ENCODE assay signal across 9 mouse cellular contexts in the genomic region with DNA sequence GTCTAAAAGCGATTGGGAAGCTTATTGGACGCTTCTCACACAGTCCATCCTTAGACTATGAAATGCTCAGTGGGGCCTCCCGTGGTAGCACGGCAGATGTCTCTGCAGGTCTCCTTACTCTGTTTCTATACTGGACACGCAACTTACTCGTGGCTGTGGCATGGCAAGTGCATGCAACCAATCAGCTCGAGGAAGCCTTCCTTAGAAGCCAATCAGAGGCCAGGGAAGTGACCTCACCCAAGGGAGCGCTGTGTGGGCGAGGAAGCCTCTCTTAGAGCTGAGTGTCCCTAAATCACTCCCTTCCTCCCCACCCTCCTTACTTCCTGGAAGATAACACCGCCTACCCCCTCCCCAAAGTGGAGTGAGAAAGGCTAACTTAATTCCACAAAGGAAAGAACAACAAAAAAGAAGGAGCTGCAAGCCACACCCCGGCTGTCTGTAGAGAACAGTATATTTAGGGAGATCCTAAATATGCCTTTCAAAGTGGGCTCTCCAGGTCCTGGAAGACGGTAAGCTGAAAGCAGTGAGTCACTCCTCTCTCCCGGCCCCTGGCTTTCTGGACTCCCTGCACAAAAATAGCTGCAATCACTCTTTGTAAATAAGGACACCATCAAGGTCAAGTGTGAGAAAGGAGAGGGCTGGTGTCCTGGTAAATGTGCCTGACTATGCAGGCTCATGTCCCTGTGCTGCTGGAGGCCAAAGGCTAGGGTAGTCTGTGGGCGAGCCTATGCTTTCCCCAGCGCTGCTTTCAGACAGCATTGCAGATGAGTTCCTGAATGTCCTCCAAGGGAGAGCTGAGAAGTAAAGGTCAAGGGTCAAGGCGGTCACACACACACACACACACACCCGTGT. TPM values are rescaled to one million over a fixed set of nuclear protein-coding genes. Genes with fewer than 3 reads are reported as not detected.
DNase-seq lines count a peak whose midpoint lies in the region; ATAC-seq and TF ChIP-seq lines count a peak whose summit lies in the region.
"Had no signal": no experiment of that assay in that cellular context is flagged by ENCODE, and none has a peak within 500 bp of the region (broad histone marks: within the 10 kb centered on the region; RNA-seq: fewer than 3 reads in every experiment).

A gene (plus strand): TSS at position 295 of the 852 bp plus-strand sequence.

- DNase-seq in CD4-positive, CD25-positive, alpha-beta regulatory T cell, adult 2 months (ENCODE audit: low read depth, low spot score) = peak; percentile 93
- DNase-seq in brain, embryonic 14.5 days (ENCODE audit: low read depth) = peak; percentile 92
- peak; percentile 99 for DNase-seq in kidney, postnatal 0 days (ENCODE audit: low spot score)
- DNase-seq in naive thymus-derived CD4-positive, alpha-beta T cell, adult 2 months (ENCODE audit: low read depth) = peak; percentile 90

- ATAC-seq in heart, embryonic 12.5 days (ENCODE audit: insufficient number of reproducible peaks, low FRiP score) = peak; percentile 92
- peak; percentile 92 for ATAC-seq in kidney, postnatal 0 days (replicated peaks; ENCODE audit: low FRiP score, low read depth)
- peak; percentile 88 for ATAC-seq in liver, embryonic 12.5 days
- ATAC-seq in stomach, embryonic 15.5 days (ENCODE audit: insufficient read depth, low FRiP score, low read depth) = peak; percentile 88

- H3K4me1 ChIP-seq in erythroblast, embryonic 14.5 days (ENCODE audit: control insufficient read depth) = peaks cover 41% of the 10 kb centered on the region
- H3K4me1 ChIP-seq in heart, embryonic 12.5 days (replicated peaks) = peaks cover 67% of the 10 kb centered on the region
- H3K4me1 ChIP-seq in kidney, postnatal 0 days (replicated peaks; ENCODE audit: insufficient read depth, low read length) = peaks cover 17% of the 10 kb centered on the region; the same call in 1 of the 2 replicates
- peaks cover 66% of the 10 kb centered on the region for H3K4me1 ChIP-seq in liver, embryonic 12.5 days
- peaks cover 27% of the 10 kb centered on the region for H3K4me1 ChIP-seq in stomach, embryonic 15.5 days

- H3K27ac ChIP-seq in heart, embryonic 12.5 days (ENCODE audit: poor library complexity, severe bottlenecking) = peak within 1 kb of the TSS; percentile 98
- peak within 1 kb of the TSS; percentile 90 for H3K27ac ChIP-seq in kidney, postnatal 0 days
- H3K27ac ChIP-seq in liver, embryonic 12.5 days = peak within 1 kb of the TSS; percentile 74
- peak within 1 kb of the TSS; percentile 93 for H3K27ac ChIP-seq in stomach, embryonic 15.5 days

- peak within 1 kb of the TSS; percentile 57 for H3K9ac ChIP-seq in heart, embryonic 12.5 days
- H3K9ac ChIP-seq in kidney, postnatal 0 days (ENCODE audit: low read depth, low read length) = 0 out of 2 replicates have a peak within 1 kb of the TSS, but pooled peaks have one; percentile 42
- peak within 1 kb of the TSS; percentile 32 for H3K9ac ChIP-seq in liver, embryonic 12.5 days
- no peak within 1 kb of the TSS; the same call in 1 of the 2 replicates for H3K9ac ChIP-seq in stomach, embryonic 15.5 days

- H3K27me3 ChIP-seq in erythroblast, embryonic 14.5 days (ENCODE audit: control insufficient read depth) = peaks cover 3% of the 10 kb centered on the region; the same call in 1 of the 2 replicates
- no peaks in the 10 kb centered on the region for H3K27me3 ChIP-seq in heart, embryonic 12.5 days (replicated peaks)
- no peaks in the 10 kb centered on the region for H3K27me3 ChIP-seq in kidney, postnatal 0 days (ENCODE audit: insufficient read depth, low read length)
- no peaks in the 10 kb centered on the region for H3K27me3 ChIP-seq in liver, embryonic 12.5 days (replicated peaks)
- H3K27me3 ChIP-seq in stomach, embryonic 15.5 days (replicated peaks) = no peaks in the 10 kb centered on the region

- H3K4me2 ChIP-seq in heart, embryonic 12.5 days = peak within 1 kb of the TSS; percentile 60
- peak within 1 kb of the TSS; percentile 19 for H3K4me2 ChIP-seq in kidney, postnatal 0 days (ENCODE audit: low read length)
- peak within 1 kb of the TSS; percentile 68 for H3K4me2 ChIP-seq in liver, embryonic 12.5 days
- peak within 1 kb of the TSS; percentile 46 for H3K4me2 ChIP-seq in stomach, embryonic 15.5 days

- no peaks in the 10 kb centered on the region for H3K9me3 ChIP-seq in erythroblast, embryonic 14.5 days (ENCODE audit: control insufficient read depth, low read length)
- no peaks in the 10 kb centered on the region for H3K9me3 ChIP-seq in heart, embryonic 12.5 days (replicated peaks)
- no peaks in the 10 kb centered on the region for H3K9me3 ChIP-seq in kidney, postnatal 0 days (replicated peaks; ENCODE audit: low read length)
- H3K9me3 ChIP-seq in liver, embryonic 12.5 days (replicated peaks) = no peaks in the 10 kb centered on the region
- H3K9me3 ChIP-seq in stomach, embryonic 15.5 days = no peaks in the 10 kb centered on the region

- 9% methylated on average over 17 of the region's 17 CpGs for WGBS in heart, embryonic 12.5 days
- 8% methylated on average over 17 of the region's 17 CpGs for WGBS in kidney, postnatal 0 days
- WGBS in liver, embryonic 12.5 days (ENCODE audit: insufficient replicate concordance) = 17% methylated on average over 17 of the region's 17 CpGs
- 14% methylated on average over 17 of the region's 17 CpGs for WGBS in stomach, embryonic 15.5 days

- no peak for TF ChIP-seq POLR2A in brain, embryonic 14.5 days (IDR thresholded peaks at IDR 0.05; ENCODE audit: borderline replicate concordance, extremely low read depth, insufficient read depth, insufficient read length, poor library complexity, severe bottlenecking)

- H3K4me3 ChIP-seq in erythroblast, embryonic 14.5 days (replicated peaks) = peak within 1 kb of the TSS; percentile 54
- H3K4me3 ChIP-seq in heart, embryonic 12.5 days = peak within 1 kb of the TSS; percentile 27
- H3K4me3 ChIP-seq in kidney, postnatal 0 days (replicated peaks; ENCODE audit: low read depth, low read length) = 0 out of 2 replicates have a peak within 1 kb of the TSS, but pooled peaks have one; percentile 0
- peak within 1 kb of the TSS; percentile 38 for H3K4me3 ChIP-seq in liver, embryonic 12.5 days
- H3K4me3 ChIP-seq in stomach, embryonic 15.5 days (replicated peaks) = peak within 1 kb of the TSS; percentile 18

- TF ChIP-seq CTCF in brain, embryonic 14.5 days (IDR thresholded peaks at IDR 0.05; ENCODE audit: borderline replicate concordance, extremely low read depth, insufficient read depth, insufficient read length) = no peak
- TF ChIP-seq CTCF in kidney, postnatal 0 days (IDR thresholded peaks at IDR 0.05; ENCODE audit: low read depth) = no peak; the same call in 1 of the 2 replicates

- peaks cover 4% of the 10 kb centered on the region for H3K36me3 ChIP-seq in erythroblast, embryonic 14.5 days (ENCODE audit: control insufficient read depth)
- no peaks in the 10 kb centered on the region for H3K36me3 ChIP-seq in heart, embryonic 12.5 days
- H3K36me3 ChIP-seq in kidney, postnatal 0 days (ENCODE audit: insufficient read depth, low read length) = no peaks in the 10 kb centered on the region
- H3K36me3 ChIP-seq in liver, embryonic 12.5 days = no peaks in the 10 kb centered on the region
- H3K36me3 ChIP-seq in stomach, embryonic 15.5 days = no peaks in the 10 kb centered on the region

RNA-seq across cellular contexts. Expression of the gene that starts here (rescaled TPM):
- polyA plus RNA-seq in brain, embryonic 14.5 days (2012; rRNA removed) = not detected in 2 replicates
- polyA plus RNA-seq in erythroblast, embryonic 14.5 days (2012) = not detected in 2 replicates
- 1.6 and 2.4 TPM in 2 replicates for polyA plus RNA-seq in heart, embryonic 12.5 days (2016; fragmentation: Nextera tagmentation; extraction: Ambion mirVana)
- polyA plus RNA-seq in kidney, postnatal 0 days (2015; fragmentation: Nextera tagmentation; extraction: Ambion mirVana) = not detected in 2 replicates
- polyA plus RNA-seq in liver, embryonic 12.5 days (2016; fragmentation: Nextera tagmentation; extraction: Ambion mirVana) = 0.24 and 0.26 TPM in 2 replicates
- polyA plus RNA-seq in stomach, embryonic 15.5 days (2015; fragmentation: Nextera tagmentation; extraction: Ambion mirVana) = 1.6 and 1.8 TPM in 2 replicates
- polyA plus RNA-seq: gonadal fat pad, adult 2 months had no signal

Comparison
In these comparisons a context has a peak if more than half of its experiments do, and no peak if none do; other contexts are left out.
1. Peak in every context shown above with its lines: DNase-seq, ATAC-seq, H3K4me3 ChIP-seq and H3K27ac ChIP-seq.
2. Peak in DNase-seq in brain, embryonic 14.5 days; RNA of the gene not detected or under 1 TPM.
3. Peak in DNase-seq, ATAC-seq, H3K4me3 ChIP-seq, H3K27ac ChIP-seq, H3K9ac ChIP-seq and H3K4me2 ChIP-seq in kidney, postnatal 0 days; RNA of the gene not detected or under 1 TPM.
4. Peak in ATAC-seq, H3K4me3 ChIP-seq, H3K27ac ChIP-seq, H3K9ac ChIP-seq and H3K4me2 ChIP-seq in liver, embryonic 12.5 days; RNA of the gene not detected or under 1 TPM.
5. H3K4me3 ChIP-seq: peak in every context shown above with its lines; median percentile 54 in erythroblast, embryonic 14.5 days; 38 in liver, embryonic 12.5 days; 27 in heart, embryonic 12.5 days; 18 in stomach, embryonic 15.5 days; 0 in kidney, postnatal 0 days.